Mouse (Mus musculus): ENCODE measurements around the gene Olfr502. TPM values are rescaled to one million over a fixed set of nuclear protein-coding genes. Genes with fewer than 3 reads are reported as not detected.
"Not testable (repeated sequence)": the region's sequence is repeated elsewhere in the genome, so short reads cannot be mapped to it uniquely, and the experiment has no call there.

Gene Olfr502
- not detected in 2 replicates for polyA plus RNA-seq (2012; rRNA removed)

GRCm38 (mm10) chr7:108524965-108525364, at the start of gene Olfr502:
Olfr502 (minus strand) TSS chr7:108525065.
- Histone ChIP-seq H3K4me3 (ENCODE audit: control insufficient read depth, insufficient read depth, low read length) (no peak within 1 kb of the TSS), H3K4me1 (replicated peaks; ENCODE audit: control insufficient read depth, insufficient read depth, low read length) (no peaks in the 10 kb centered on the region), H3K27ac (ENCODE audit: control insufficient read depth, insufficient read depth, low read length) (no peak within 1 kb of the TSS), H3K27me3 (ENCODE audit: control insufficient read depth, insufficient read depth, low read length) (no peaks in the 10 kb centered on the region), H3K36me3 (ENCODE audit: control insufficient read depth, insufficient read depth, low read length) (no peaks in the 10 kb centered on the region)
- TF ChIP-seq CTCF (IDR thresholded peaks at IDR 0.05; ENCODE audit: borderline replicate concordance, control insufficient read depth, extremely low read depth, insufficient read depth, low read length, poor library complexity) (no peak), POLR2A (IDR thresholded peaks at IDR 0.05; ENCODE audit: control insufficient read depth, extremely low read depth, insufficient read depth, low read length, poor library complexity) (no peak)
- no peak for DNase-seq
- 73% methylated on average over 1 of the region's 1 CpGs for WGBS

GRCm38 (mm10) chr7:108565693-108566092, 40.8 kb upstream of the Olfr502 start, which contains the start of gene Olfr504:
Olfr504 (minus strand) TSS chr7:108565793.
- 88% methylated on average over 1 of the region's 1 CpGs for WGBS
- H3K36me3 ChIP-seq (ENCODE audit: control insufficient read depth, insufficient read depth, low read length), result no peaks in the 10 kb centered on the region
- H3K27ac ChIP-seq (ENCODE audit: control insufficient read depth, insufficient read depth, low read length), result no peak within 1 kb of the TSS
- H3K4me1 ChIP-seq (replicated peaks; ENCODE audit: control insufficient read depth, insufficient read depth, low read length), result no peaks in the 10 kb centered on the region
- DNase-seq, result no peak
- TF ChIP-seq POLR2A (IDR thresholded peaks at IDR 0.05; ENCODE audit: control insufficient read depth, extremely low read depth, insufficient read depth, low read length, poor library complexity), result no peak
- no peak for TF ChIP-seq CTCF (IDR thresholded peaks at IDR 0.05; ENCODE audit: borderline replicate concordance, control insufficient read depth, extremely low read depth, insufficient read depth, low read length, poor library complexity)
- no peak within 1 kb of the TSS for H3K4me3 ChIP-seq (ENCODE audit: control insufficient read depth, insufficient read depth, low read length)
- no peaks in the 10 kb centered on the region for H3K27me3 ChIP-seq (ENCODE audit: control insufficient read depth, insufficient read depth, low read length)

GRCm38 (mm10) chr7:108544227-108544626, 19.4 kb upstream of the Olfr502 start, which contains the start of gene Olfr503:
Olfr503 (plus strand) TSS chr7:108544527.
- not testable (repeated sequence) for H3K4me1 ChIP-seq (replicated peaks; ENCODE audit: control insufficient read depth, insufficient read depth, low read length); DNase-seq; H3K4me3 ChIP-seq (ENCODE audit: control insufficient read depth, insufficient read depth, low read length); H3K27ac ChIP-seq (ENCODE audit: control insufficient read depth, insufficient read depth, low read length); H3K27me3 ChIP-seq (ENCODE audit: control insufficient read depth, insufficient read depth, low read length); H3K36me3 ChIP-seq (ENCODE audit: control insufficient read depth, insufficient read depth, low read length)
- WGBS, result 47% methylated on average over 1 of the region's 1 CpGs

DNA sequence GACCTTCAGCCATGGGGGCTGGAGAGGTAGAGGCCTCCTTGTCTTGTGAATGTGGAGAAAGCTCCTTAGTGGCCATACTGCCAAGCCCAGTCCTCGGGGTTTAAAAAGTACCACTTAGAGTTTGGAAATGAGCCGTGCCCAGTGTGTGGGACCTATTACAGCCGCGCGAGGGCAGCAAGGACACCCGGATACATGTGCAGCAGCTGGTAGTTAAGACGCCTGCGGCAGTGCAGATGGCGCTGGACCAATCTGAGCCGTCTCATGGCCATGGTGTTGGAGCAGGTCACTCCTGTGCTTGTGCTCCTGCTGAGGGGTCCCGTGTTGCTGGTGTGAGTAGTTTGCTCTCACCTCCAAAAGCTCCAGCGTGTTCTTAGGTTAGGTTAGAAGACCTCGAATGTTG, 17.6 kb upstream of the Olfr502 start:
- Histone ChIP-seq H3K36me3 (ENCODE audit: control insufficient read depth, insufficient read depth, low read length) (no peaks in the 10 kb centered on the region), H3K4me1 (replicated peaks; ENCODE audit: control insufficient read depth, insufficient read depth, low read length) (no peaks in the 10 kb centered on the region), H3K4me3 (ENCODE audit: control insufficient read depth, insufficient read depth, low read length) (no peak overlapping the region), H3K27ac (ENCODE audit: control insufficient read depth, insufficient read depth, low read length) (no peak overlapping the region), H3K27me3 (ENCODE audit: control insufficient read depth, insufficient read depth, low read length) (no peaks in the 10 kb centered on the region)
- WGBS, result 87% methylated on average over 13 of the region's 13 CpGs
- no peak for TF ChIP-seq CTCF (IDR thresholded peaks at IDR 0.05; ENCODE audit: borderline replicate concordance, control insufficient read depth, extremely low read depth, insufficient read depth, low read length, poor library complexity)
- TF ChIP-seq POLR2A (IDR thresholded peaks at IDR 0.05; ENCODE audit: control insufficient read depth, extremely low read depth, insufficient read depth, low read length, poor library complexity), result no peak
- DNase-seq, result no peak

Other genes starting within 250 kb of the Olfr502 start
- not detected in 2 replicates for gene Olfr490, start 236.1 kb downstream of the Olfr502 start, polyA plus RNA-seq (2012; rRNA removed)
- gene Olfr491, start 211.6 kb downstream of the Olfr502 start, polyA plus RNA-seq (2012; rRNA removed), result not detected in 2 replicates
- gene Olfr492, start 201.4 kb downstream of the Olfr502 start, polyA plus RNA-seq (2012; rRNA removed), result not detected in 2 replicates
- not detected in 2 replicates for gene Olfr493, start 178.1 kb downstream of the Olfr502 start, polyA plus RNA-seq (2012; rRNA removed)
- gene Olfr494, start 159.7 kb downstream of the Olfr502 start, polyA plus RNA-seq (2012; rRNA removed), result not detected in 2 replicates
- gene Olfr495, start 131.9 kb downstream of the Olfr502 start, polyA plus RNA-seq (2012; rRNA removed), result not detected in 2 replicates
- gene Olfr497, start 104.6 kb downstream of the Olfr502 start, polyA plus RNA-seq (2012; rRNA removed), result not detected in 2 replicates
- not detected in 2 replicates for gene Olfr498, start 59.7 kb downstream of the Olfr502 start, polyA plus RNA-seq (2012; rRNA removed)
- not detected in 2 replicates for gene Olfr503, start 19.5 kb upstream of the Olfr502 start, polyA plus RNA-seq (2012; rRNA removed)
- gene Olfr504, start 40.7 kb upstream of the Olfr502 start, polyA plus RNA-seq (2012; rRNA removed), result not detected in 2 replicates
- not detected in 2 replicates for gene Olfr506, start 85.7 kb upstream of the Olfr502 start, polyA plus RNA-seq (2012; rRNA removed)
- gene Olfr507, start 96.7 kb upstream of the Olfr502 start, polyA plus RNA-seq (2012; rRNA removed), result not detected in 2 replicates
- gene Olfr508, start 104.9 kb upstream of the Olfr502 start, polyA plus RNA-seq (2012; rRNA removed), result not detected in 2 replicates
- gene Olfr509, start 126.8 kb upstream of the Olfr502 start, polyA plus RNA-seq (2012; rRNA removed), result not detected in 2 replicates
- gene Olfr510, start 141.4 kb upstream of the Olfr502 start, polyA plus RNA-seq (2012; rRNA removed), result not detected in 2 replicates
- gene Olfr512, start 188.3 kb upstream of the Olfr502 start, polyA plus RNA-seq (2012; rRNA removed), result not detected in 2 replicates
- gene Olfr513, start 225.9 kb upstream of the Olfr502 start, polyA plus RNA-seq (2012; rRNA removed), result not detected in 2 replicates

Measured in thymus, adult 2 months (tissue).